Mouse (Mus musculus): ENCODE measurements around the gene Batf. TPM values are rescaled to one million over a fixed set of nuclear protein-coding genes. Genes with fewer than 3 reads are reported as not detected.

Batf gene
- polyA plus RNA-seq, 1 experiment from 2014 or later, result 0.66 TPM

Small RNA genes within 50 kb of the gene (microRNA-seq; reads per million reads assigned to microRNA genes)
- not detected for gene Gm47285

Other genes starting within 250 kb of the Batf start
- 1.6 and 2.2 TPM in 2 replicates for gene Fos, start 212.8 kb upstream of the Batf start, polyA plus RNA-seq (2015; fragmentation: Nextera tagmentation; extraction: Ambion mirVana)
- 0.10 and 0.50 TPM in 2 replicates for gene Jdp2, start 87.6 kb upstream of the Batf start, polyA plus RNA-seq (2015; fragmentation: Nextera tagmentation; extraction: Ambion mirVana)
- 4.2 and 4.4 TPM in 2 replicates for gene Flvcr2, start 59.9 kb downstream of the Batf start, polyA plus RNA-seq (2015; fragmentation: Nextera tagmentation; extraction: Ambion mirVana)
- gene Erg28, start 137.9 kb downstream of the Batf start, polyA plus RNA-seq (2015; fragmentation: Nextera tagmentation; extraction: Ambion mirVana), result 97.5 and 101 TPM in 2 replicates
- 14.7 and 15.4 TPM in 2 replicates for gene Ttll5, start 138.0 kb downstream of the Batf start, polyA plus RNA-seq (2015; fragmentation: Nextera tagmentation; extraction: Ambion mirVana)

All from forebrain, embryonic 15.5 days (tissue).